Mouse (Mus musculus): ENCODE results near the gene Zfp410. TPM values are rescaled to one million over a fixed set of nuclear protein-coding genes. Genes with fewer than 3 reads are reported as not detected.

Zfp410 gene
- polyA plus RNA-seq (2015; fragmentation: Nextera tagmentation; extraction: Ambion mirVana), result 42.4 and 46.6 TPM in 2 replicates

DNA sequence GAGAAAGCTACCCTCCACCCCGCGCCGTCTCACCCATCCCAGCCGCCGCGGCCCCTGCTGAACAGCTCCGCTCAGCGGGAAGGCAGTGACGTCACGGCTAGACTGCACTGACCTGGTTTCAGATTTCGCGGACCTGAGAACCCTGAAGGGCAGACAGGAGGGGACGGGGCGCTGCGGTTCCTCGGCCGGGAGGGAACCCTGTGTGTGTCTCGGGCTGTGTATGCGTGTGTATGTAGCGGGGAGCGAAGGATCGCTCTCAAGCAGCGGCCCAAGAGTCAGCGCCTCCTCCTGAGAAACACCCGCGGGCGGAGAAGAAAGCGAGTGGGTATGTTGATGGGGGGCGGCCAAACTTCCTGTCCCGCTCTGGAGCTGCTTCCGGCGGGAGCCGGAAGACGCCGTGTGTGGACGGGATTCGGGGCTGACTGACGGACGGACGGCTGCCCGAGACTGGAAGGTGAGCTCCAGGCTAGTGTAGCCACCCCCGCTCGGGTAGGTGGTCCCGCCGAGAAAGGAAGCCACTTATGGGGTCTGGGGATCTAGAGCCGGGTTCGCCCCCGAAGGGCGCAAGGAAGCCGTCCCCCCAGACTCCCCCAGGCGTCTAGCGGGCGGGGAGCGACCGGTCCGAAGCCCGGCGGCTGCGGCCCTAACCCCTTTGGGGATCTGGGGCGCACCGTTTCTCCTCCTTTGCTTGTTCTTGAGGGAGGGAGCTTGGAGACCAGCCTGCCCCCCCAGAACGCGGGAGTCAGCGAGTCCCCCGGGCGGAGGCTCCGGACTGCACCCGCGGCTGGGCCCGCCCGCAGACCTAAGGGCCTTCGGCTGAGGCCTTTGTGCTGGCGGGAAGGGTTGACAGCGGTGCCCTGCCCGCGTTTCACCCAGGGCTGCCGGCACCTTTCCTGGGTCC, at the start of gene Zfp410:
Gene Zfp410, plus strand, starts transcription at position 132 of the 901 bp plus-strand sequence.

DNA sequence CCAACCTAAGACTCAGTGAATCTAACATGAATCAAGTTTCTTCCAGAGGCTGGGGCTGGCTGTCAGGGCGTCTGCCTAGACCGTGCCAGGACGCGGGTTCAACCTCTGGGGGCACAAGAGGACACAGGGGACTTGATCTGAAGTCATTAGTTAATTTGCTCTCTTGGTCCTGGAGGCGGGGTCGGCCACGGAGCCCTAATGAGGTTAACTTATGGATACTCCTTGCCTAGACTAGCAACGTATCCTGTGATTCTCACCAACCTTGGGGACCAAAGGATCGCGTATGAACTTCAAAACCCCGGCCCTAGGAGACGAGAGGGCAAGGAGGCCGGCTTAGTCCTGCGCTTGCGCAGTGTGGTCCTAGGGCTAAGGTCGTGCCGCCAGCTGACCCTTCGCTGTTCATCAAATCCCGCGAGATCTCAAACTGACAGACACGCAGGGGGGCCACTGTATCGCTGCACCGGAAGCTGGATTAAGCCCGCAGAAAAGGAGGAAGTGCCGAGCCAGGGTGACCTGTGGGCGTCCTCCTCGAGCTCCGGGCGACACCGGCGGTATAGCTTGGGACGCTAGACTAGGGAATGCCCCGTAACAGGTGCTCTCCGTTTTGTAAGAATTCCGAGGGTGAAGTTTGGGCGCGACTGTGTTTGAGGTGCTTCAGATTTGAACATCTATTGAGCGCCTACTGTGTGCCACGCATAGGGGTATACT, 31.6 kb upstream of the Zfp410 start, which contains the start of gene Ptgr2:
Gene Ptgr2, plus strand, starts transcription at position 348 of the 708 bp plus-strand sequence.

DNA sequence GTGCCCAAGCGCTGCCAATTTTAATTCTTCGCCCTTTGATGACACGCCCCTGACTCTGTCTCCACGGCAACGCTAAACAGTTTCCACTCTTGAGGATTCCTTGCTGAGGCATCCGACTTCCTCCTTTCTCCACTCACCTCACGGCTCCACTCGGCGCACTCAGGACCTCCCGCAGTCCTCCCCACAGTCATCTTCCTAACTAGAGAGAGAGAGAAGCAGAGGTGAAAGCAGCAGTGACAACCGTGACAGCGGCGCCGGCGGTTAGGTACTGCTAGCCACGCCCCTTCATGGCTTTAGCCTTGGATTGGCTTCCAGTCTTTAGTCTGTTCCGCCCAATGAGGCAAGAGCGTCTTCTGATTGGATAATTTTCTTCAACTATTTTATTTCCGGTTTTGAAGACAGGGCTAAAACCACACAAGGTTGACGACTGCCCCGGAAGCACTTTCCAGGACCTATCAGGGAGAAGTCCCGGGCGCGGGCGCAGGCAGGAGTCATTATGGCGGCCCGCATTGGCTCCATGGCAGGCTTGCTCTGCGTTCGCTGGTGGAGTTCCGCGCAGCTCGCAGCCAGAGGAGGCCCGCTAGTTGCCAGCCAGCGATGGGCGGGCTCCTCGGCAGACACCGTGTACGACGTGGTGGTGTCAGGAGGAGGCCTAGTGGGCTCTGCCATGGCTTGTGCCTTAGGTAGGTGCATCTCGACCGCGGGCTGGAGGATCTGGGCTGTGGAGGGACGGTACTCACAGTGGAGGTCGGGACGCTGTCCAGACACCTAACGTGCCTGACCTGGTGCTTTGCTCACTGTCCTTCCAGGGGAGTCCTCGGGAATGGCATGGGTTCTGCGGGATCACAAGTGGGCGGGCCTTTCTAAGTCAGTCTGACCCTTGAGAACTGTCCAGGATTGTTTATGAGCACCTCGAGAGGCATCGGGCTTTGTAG, 45.2 kb downstream of the Zfp410 start, which contains the start of the genes Coq6 and Fam161b:
Gene Coq6, plus strand, starts transcription at position 103 of the 935 bp plus-strand sequence.
Gene Fam161b, minus strand, starts transcription at position 279 of the 935 bp plus-strand sequence.

Other genes with a start within 250 kb of the Zfp410 start
- 3.4 TPM in 2 replicates for gene Acot5, start 247.5 kb upstream of the Zfp410 start, polyA plus RNA-seq (2015; fragmentation: Nextera tagmentation; extraction: Ambion mirVana)
- 1.8 and 1.9 TPM in 2 replicates for gene Acot6, start 216.2 kb upstream of the Zfp410 start, polyA plus RNA-seq (2015; fragmentation: Nextera tagmentation; extraction: Ambion mirVana)
- 8.2 and 11.2 TPM in 2 replicates for gene Dnal1, start 202.5 kb upstream of the Zfp410 start, polyA plus RNA-seq (2015; fragmentation: Nextera tagmentation; extraction: Ambion mirVana)
- 4.1 and 4.5 TPM in 2 replicates for gene Pnma1, start 168.4 kb upstream of the Zfp410 start, polyA plus RNA-seq (2015; fragmentation: Nextera tagmentation; extraction: Ambion mirVana)
- 3.7 and 4.1 TPM in 2 replicates for gene Elmsan1, start 98.0 kb upstream of the Zfp410 start, polyA plus RNA-seq (2015; fragmentation: Nextera tagmentation; extraction: Ambion mirVana)
- gene Ptgr2, start 31.6 kb upstream of the Zfp410 start, polyA plus RNA-seq (2015; fragmentation: Nextera tagmentation; extraction: Ambion mirVana), result 15.4 and 17.5 TPM in 2 replicates
- gene Coq6, start 44.8 kb downstream of the Zfp410 start, polyA plus RNA-seq (2015; fragmentation: Nextera tagmentation; extraction: Ambion mirVana), result 35.3 and 37.0 TPM in 2 replicates
- gene Fam161b, start 45.0 kb downstream of the Zfp410 start, polyA plus RNA-seq (2015; fragmentation: Nextera tagmentation; extraction: Ambion mirVana), result 10.4 and 12.4 TPM in 2 replicates
- 11.0 and 12.6 TPM in 2 replicates for gene Entpd5, start 92.2 kb downstream of the Zfp410 start, polyA plus RNA-seq (2015; fragmentation: Nextera tagmentation; extraction: Ambion mirVana)
- 2.8 and 3.0 TPM in 2 replicates for gene Bbof1, start 92.2 kb downstream of the Zfp410 start, polyA plus RNA-seq (2015; fragmentation: Nextera tagmentation; extraction: Ambion mirVana)
- 20.4 and 22.0 TPM in 2 replicates for gene Rnf113a2, start 100.3 kb downstream of the Zfp410 start, polyA plus RNA-seq (2015; fragmentation: Nextera tagmentation; extraction: Ambion mirVana)
- gene Aldh6a1, start 134.2 kb downstream of the Zfp410 start, polyA plus RNA-seq (2015; fragmentation: Nextera tagmentation; extraction: Ambion mirVana), result 44.9 and 50.0 TPM in 2 replicates
- 26.9 and 27.0 TPM in 2 replicates for gene Lin52, start 134.6 kb downstream of the Zfp410 start, polyA plus RNA-seq (2015; fragmentation: Nextera tagmentation; extraction: Ambion mirVana)